Mouse (Mus musculus): ENCODE data around the gene Glb1l.

DNA sequence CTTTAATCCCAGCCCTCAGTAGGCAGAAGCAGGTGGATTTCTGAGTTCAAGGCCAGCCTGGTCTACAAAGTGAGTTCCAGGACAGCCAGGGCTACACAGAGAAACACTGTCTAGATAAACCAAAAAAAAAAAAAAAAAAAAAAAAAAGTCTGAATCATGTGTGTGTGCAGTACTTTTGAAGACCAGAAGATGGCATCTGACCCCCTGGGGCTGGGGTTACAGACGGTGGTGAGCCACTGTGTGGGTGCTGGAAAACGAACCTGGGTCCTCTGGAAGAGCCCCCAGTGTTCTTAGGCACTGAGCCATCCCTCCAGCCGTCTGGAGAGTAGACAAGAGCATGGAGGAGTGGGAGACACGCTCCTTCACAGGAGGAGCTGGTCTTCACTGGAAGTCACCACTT lies 28.5 kb downstream of the Glb1l start:
- TF ChIP-seq CTCF (IDR thresholded peaks at IDR 0.05) = peak; percentile 44
- no peak for TF ChIP-seq POLR2A (IDR thresholded peaks at IDR 0.05; ENCODE audit: insufficient read depth, low read depth, low read length)
- TF ChIP-seq EP300 (IDR thresholded peaks at IDR 0.05; ENCODE audit: insufficient read depth, low read depth, low read length) = no peak
